Mouse (Mus musculus): ENCODE measurements around the gene Wdr70.

DNA sequence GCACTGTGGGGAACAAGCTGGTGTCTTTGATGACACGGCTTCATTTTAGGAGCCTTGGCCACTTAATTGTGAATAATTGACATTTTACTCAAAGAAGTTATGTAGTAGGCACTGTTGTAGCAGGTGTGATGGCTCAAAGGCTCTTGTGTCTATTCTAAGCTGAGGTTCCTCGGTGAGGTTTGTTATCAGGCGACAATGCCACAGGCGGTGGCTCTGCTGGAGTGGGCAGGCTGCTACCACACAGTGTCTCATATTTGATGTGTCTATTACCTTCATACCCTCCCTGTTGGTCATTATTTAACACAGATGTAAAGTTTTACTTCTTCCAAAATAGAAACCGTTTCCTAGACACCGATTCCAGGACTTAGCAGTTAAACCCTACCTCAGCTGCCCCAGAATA lies 177.9 kb downstream of the Wdr70 start:
- TF ChIP-seq POU5F1 (IDR thresholded peaks at IDR 0.05; ENCODE audit: borderline replicate concordance, low read length) (no peak), CTCF (conservative IDR thresholded peaks at IDR 0.05; ENCODE audit: low read length) (no peak)

All from E14TG2a.4 (cell line).